Mouse (Mus musculus) bone marrow, adult 2 months (tissue): ENCODE measurements around the gene Kcna10.

Experiments
- CTCF ChIP-seq: fragments of 200-500 bp; IDR thresholded peaks from 2 replicates; pipeline ENCODE4 v1.5.1; 2011; ENCODE audit warnings: low read length, control low read depth; ENCODE audit not compliant: control insufficient read depth, insufficient read depth
- POLR2A ChIP-seq: fragments of 200-500 bp; IDR thresholded peaks from 2 replicates; pipeline ENCODE4 v1.6.1; 2011; ENCODE audit warnings: low read depth, mild to moderate bottlenecking, control low read depth, low read length, borderline replicate concordance; ENCODE audit not compliant: control insufficient read depth

DNA sequence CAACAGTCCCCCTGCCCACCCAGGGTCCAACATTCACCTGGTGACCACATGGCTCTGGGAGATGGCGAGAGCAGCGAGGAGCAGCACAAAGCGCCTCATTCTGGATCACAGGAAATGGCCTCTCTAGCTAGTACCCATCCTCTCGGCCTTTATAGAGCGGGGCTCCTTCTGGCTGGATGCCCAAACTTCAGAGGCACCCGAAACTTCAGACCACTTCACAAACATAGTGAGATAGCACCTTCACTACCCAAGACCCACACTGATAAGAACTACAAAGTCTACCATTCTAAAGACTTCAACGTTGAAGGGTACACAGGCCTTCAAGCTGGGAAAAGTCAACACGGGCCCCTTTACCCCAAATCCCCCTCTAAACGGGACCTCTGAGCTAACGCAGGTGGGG is 38.8 kb downstream of the Kcna10 start, which contains the start of gene Cym:
- TF ChIP-seq CTCF (no peak), POLR2A (no peak)
